Mouse (Mus musculus) liver, embryonic 15.5 days (tissue): Measurements from ENCODE around the gene Serpinb9g. TPM values are rescaled to one million over a fixed set of nuclear protein-coding genes. Genes with fewer than 3 reads are reported as not detected.
"Not testable (repeated sequence)": the region's sequence is repeated elsewhere in the genome, so short reads cannot be mapped to it uniquely, and the experiment has no call there.

Experiments
- ATAC-seq: fragments of 200-750 bp; cut with Nextera tagmentation; 2 replicates; pipeline ENCODE4 v1.8.0; 2017; ENCODE audit warnings: moderate number of reproducible peaks, mild to moderate bottlenecking, moderate library complexity; ENCODE audit not compliant: insufficient read depth
- H3K27ac ChIP-seq: fragments of 300-500 bp; sonication (generic); replicated peaks from 2 replicates; pipeline ENCODE4 v1.5.1; 2015; ENCODE audit warnings: mild to moderate bottlenecking, inconsistent platforms
- H3K27me3 ChIP-seq: fragments of 300-500 bp; sonication (generic); 2 replicates; pipeline ENCODE4 v1.6.1; 2015; ENCODE audit warnings: mild to moderate bottlenecking, inconsistent platforms
- H3K36me3 ChIP-seq: fragments of 300-500 bp; sonication (generic); replicated peaks from 2 replicates; pipeline ENCODE4 v1.6.1; 2015; ENCODE audit warnings: moderate library complexity, mild to moderate bottlenecking, inconsistent platforms
- H3K4me1 ChIP-seq: fragments of 300-500 bp; sonication (generic); replicated peaks from 2 replicates; pipeline ENCODE4 v1.6.1; 2015; ENCODE audit warnings: inconsistent platforms
- H3K4me2 ChIP-seq: fragments of 300-500 bp; sonication (generic); 2 replicates; pipeline ENCODE4 v1.6.1; 2015; ENCODE audit warnings: moderate library complexity, mild to moderate bottlenecking, inconsistent platforms
- H3K4me3 ChIP-seq: fragments of 300-500 bp; sonication (generic); replicated peaks from 2 replicates; pipeline ENCODE4 v1.5.1; 2015; ENCODE audit warnings: mild to moderate bottlenecking, inconsistent platforms
- H3K9ac ChIP-seq: fragments of 300-500 bp; sonication (generic); 2 replicates; pipeline ENCODE4 v1.6.1; 2015; ENCODE audit warnings: moderate library complexity, mild to moderate bottlenecking, inconsistent platforms
- H3K9me3 ChIP-seq: fragments of 300-500 bp; sonication (generic); replicated peaks from 2 replicates; pipeline ENCODE4 v1.6.1; 2016; ENCODE audit warnings: inconsistent platforms
- whole genome bisulfite sequencing: fragments of 180-500 bp; shearing (Covaris S2); methylation state at CpG from one replicate; pipeline ENCODE4 v1.1.7; 2015; ENCODE audit warnings: mixed read lengths; ENCODE audit not compliant: insufficient replicate concordance; 5-methylcytosine and 5-hydroxymethylcytosine counted together
- polyA plus RNA-seq: library from polyadenylated mRNA; unstranded; fragments of >200 nt; fragmentation: Nextera tagmentation; extraction: Ambion mirVana; gene quantifications from 2 replicates; pipeline ENCODE4 v1.2.1, GENCODE M21; 2015

Serpinb9g gene
- not detected in 2 replicates for polyA plus RNA-seq

- H3K9me3 ChIP-seq, H3K27me3 ChIP-seq, ATAC-seq, H3K9ac ChIP-seq, H3K36me3 ChIP-seq, H3K4me3 ChIP-seq, H3K4me2 ChIP-seq, H3K27ac ChIP-seq, H3K4me1 ChIP-seq: not testable (repeated sequence)
- WGBS = 48% methylated on average over 4 of the region's 4 CpGs
Observed at GRCm38 (mm10) chr13:33484490-33484889, at the start of gene Serpinb9g. Gene Serpinb9g, plus strand, starts transcription at chr13:33484790.

GRCm38 (mm10) chr13:33483872-33484271 is 718 bp upstream of the Serpinb9g start:
- H3K36me3 ChIP-seq, H3K4me2 ChIP-seq, H3K4me3 ChIP-seq, H3K9ac ChIP-seq, H3K27ac ChIP-seq, ATAC-seq, H3K9me3 ChIP-seq, H3K4me1 ChIP-seq, H3K27me3 ChIP-seq: not testable (repeated sequence)
- 44% methylated on average over 3 of the region's 3 CpGs for WGBS

GRCm38 (mm10) chr13:33524629-33525028 is 40.0 kb downstream of the Serpinb9g start:
- H3K4me2 ChIP-seq = no peak overlapping the region
- H3K27me3 ChIP-seq = no peaks in the 10 kb centered on the region
- H3K36me3 ChIP-seq = no peaks in the 10 kb centered on the region
- H3K4me1 ChIP-seq = no peaks in the 10 kb centered on the region
- ATAC-seq = no peak
- no peak overlapping the region for H3K9ac ChIP-seq
- no peaks in the 10 kb centered on the region for H3K9me3 ChIP-seq
- H3K4me3 ChIP-seq = no peak overlapping the region
- H3K27ac ChIP-seq = no peak overlapping the region

GRCm38 (mm10) chr13:33532814-33533213 is 48.2 kb downstream of the Serpinb9g start:
- no peaks in the 10 kb centered on the region for H3K9me3 ChIP-seq
- no peak for ATAC-seq
- no peak overlapping the region for H3K9ac ChIP-seq
- no peaks in the 10 kb centered on the region for H3K4me1 ChIP-seq
- no peaks in the 10 kb centered on the region for H3K27me3 ChIP-seq
- H3K27ac ChIP-seq = no peak overlapping the region
- no peak overlapping the region for H3K4me2 ChIP-seq
- H3K36me3 ChIP-seq = no peaks in the 10 kb centered on the region
- H3K4me3 ChIP-seq = no peak overlapping the region

Other genes starting within 250 kb of the Serpinb9g start
- not detected in 2 replicates for gene Serpinb9e, start 235.2 kb upstream of the Serpinb9g start, polyA plus RNA-seq
- not detected in 2 replicates for gene Serpinb9f, start 160.7 kb upstream of the Serpinb9g start, polyA plus RNA-seq
- not detected in 2 replicates for gene Gm11397, start 89.0 kb upstream of the Serpinb9g start, polyA plus RNA-seq
- gene Serpinb6d, start 176.6 kb downstream of the Serpinb9g start, polyA plus RNA-seq = not detected in 2 replicates